Mouse (Mus musculus) CD8-positive naive resting alpha-beta T cell, adult 2 months (primary cell): ENCODE data around the gene Cd3eap.

ENCODE experiments used
- DNase-seq, 2 experiments: peaks; one replicate each; pipeline ENCODE4 v3.0.0; 2022; ENCODE audit warnings: low read depth in 2 of 2, low spot score in 2 of 2

Gene Cd3eap

DNA sequence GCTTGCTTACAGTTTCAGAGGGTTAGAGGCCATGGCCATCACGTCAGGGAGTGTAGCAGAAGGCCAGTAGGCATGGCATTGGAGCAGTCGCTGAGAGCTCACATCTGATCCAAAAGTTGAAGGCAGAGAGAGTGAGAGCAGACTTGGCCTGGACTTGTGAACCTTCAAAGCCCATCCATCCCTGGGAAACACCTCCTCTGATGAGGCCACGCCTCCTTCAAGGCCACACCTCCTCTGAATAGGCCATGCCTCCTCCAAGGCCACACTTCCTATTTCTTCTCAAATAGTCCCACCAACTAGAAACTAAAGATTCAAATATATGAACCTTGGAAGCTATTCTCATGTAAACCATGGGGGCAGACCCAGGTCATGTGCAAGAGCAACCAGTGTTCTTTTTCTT lies 23.7 kb downstream of the Cd3eap start:
- DNase-seq, result no peak

DNA sequence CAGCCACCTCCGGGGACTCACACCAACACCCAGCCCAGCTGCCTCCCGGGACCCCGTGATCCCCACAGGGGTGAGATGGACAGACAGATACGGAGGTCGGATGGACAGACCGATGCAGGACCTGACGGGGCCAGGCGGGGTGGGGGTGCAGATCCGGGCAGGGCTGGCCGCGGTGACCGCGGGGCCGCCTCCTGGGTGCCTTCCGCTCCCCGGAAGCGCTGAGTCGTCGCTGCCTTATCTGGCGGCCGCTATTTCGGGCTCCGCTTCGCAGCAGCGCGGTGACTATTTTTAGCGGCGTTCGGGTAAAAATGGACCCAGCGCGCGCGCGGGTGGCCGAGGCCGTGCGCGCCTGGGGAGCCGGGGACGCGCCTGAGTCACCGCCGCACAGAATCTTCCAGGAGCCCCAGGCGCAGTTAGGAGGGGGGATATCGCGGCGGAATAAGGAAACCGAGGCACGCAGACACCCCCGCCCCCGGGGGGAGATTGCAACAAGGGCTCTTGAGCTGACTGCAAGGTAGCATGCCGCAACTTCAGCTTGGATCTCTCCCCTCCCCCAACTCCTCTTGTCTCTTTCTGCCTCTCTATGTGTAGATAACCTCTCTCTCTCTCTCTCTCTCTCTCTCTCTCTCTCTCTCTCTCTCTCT lies 26.5 kb downstream of the Cd3eap start:
- peak in 1 of 2 experiments; percentile 53 for DNase-seq

DNA sequence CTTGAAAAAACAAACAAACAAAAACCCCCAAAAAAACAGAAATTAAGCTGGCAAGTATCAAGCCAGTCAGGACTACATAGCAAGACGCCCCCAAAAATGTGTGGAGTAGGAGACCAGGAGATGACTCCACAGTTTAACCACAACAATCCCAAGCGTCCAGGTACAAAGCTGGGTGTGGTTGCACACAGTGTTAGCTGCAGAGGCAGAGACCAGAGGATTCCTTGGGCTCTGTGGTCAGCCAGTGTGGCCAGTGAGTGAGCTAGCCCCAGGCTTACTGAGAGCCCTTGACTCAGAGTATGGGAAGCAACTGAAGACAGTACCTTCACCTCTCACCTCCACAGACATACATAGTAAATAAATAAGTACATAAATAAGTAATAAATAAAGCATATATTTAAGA lies 27.4 kb downstream of the Cd3eap start:
- DNase-seq, result no peak

DNA sequence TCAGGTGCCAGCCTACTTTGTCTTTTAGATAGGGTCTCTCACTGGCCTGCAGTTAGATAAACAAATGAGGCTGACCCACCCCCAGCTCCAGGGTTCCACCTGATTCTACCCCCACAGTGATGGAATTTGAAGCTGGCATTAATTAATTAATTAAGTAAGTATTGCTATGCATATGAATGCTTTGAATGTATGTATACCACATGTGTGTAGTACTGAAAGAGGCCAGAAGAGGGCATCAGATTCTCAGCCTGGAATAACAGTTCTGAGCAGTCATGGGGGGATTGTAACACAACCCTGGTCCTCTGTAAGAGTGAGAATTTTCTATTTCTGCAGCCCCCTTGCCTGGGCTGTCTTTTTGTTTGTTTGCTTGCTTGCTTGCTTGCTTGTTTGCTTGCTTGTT lies 30.9 kb downstream of the Cd3eap start:
- DNase-seq, result no peak

- DNase-seq, result no peak
Observed at GRCm38 (mm10) chr7:19327782-19328181, 31.5 kb downstream of the Cd3eap start.

DNA sequence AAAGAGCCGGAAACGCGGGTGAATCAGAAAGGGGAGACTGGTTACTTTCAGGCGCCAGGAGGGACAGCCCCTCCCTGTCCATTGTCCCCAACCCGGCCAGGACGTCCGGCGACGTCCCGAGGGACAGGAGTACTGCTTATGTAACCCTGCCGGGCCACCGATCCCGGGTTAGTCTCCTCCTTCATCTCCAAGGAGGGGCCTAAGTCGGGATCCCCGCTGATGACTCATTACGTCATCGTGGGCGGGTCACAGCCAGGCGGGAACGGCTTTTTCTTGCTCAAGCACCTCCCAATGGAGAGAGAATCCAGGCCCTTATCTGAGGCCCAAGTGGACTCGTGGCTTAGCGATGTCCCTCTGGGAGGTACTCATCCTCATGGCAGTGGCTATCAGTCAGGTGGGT lies 32.2 kb downstream of the Cd3eap start:
- DNase-seq, result no peak

- no peak for DNase-seq
Observed at GRCm38 (mm10) chr7:19326359-19326758, 32.9 kb downstream of the Cd3eap start.

GRCm38 (mm10) chr7:19325262-19326199 lies 33.8 kb downstream of the Cd3eap start:
- DNase-seq, result no peak

- no peak for DNase-seq
Observed at GRCm38 (mm10) chr7:19324221-19324620, 35.1 kb downstream of the Cd3eap start.

GRCm38 (mm10) chr7:19322489-19322888 lies 36.8 kb downstream of the Cd3eap start:
- DNase-seq, result no peak

DNA sequence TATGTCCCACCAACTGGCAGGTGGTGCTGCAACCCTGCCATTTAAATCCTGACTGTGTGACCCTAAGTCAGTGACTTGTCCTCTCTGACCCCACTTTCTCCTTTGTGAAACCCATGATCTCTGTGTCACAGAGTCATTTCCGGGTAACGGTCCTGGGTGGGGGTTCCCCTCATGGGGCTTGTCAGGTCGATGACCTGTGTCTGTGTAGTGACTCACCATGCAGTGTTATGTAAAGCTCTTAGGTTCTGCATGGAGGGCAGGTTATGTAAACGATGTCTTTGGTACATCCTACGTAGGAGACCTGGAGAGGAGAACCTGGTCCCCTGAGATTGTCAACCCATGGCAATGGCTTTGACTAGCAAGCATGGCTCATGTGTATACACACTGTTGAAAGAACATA lies 37.8 kb downstream of the Cd3eap start:
- no peak for DNase-seq

DNA sequence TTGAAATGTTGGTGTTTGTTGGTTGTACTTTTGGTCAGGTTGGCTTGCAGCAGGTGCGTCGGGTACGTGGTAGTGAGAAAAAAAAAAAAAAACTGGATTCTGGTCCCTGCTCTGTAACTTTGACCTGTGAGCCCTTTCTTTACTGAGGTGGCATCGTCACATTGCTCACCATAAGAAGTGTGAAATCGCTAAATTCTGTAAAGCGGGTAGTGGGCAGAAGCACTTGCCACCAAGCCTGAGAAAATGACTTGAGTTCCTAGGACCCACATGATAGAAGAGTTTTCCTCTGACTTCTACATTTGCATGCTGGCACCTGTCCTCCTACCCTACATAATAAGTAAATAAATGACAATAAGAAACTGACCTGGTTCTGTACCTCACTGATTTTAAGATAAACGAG lies 38.6 kb downstream of the Cd3eap start:
- DNase-seq, result no peak

DNA sequence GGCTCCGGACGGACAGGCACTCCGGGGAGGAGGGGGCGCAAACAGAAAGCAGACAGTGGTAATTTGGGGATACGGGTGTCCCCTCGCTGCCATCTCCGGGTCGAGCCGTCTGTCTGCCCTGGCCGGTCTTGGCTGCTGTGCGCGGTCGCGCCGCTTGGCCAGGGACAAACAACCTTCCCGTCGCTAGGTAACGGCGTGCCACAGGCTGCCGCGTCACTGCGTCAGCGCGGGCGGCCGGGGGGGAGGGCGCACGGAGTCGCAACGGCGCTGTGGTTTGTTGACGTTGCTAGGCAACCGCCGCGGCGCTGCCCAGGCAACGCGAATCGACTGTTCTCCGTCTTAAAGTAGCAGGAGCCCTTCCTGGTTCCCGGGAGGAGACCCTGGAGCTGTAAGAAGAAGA lies 39.4 kb downstream of the Cd3eap start:
- DNase-seq, result peak; percentile 88 to 89

GRCm38 (mm10) chr7:19319458-19319857 lies 39.8 kb downstream of the Cd3eap start:
- DNase-seq, result no peak

DNA sequence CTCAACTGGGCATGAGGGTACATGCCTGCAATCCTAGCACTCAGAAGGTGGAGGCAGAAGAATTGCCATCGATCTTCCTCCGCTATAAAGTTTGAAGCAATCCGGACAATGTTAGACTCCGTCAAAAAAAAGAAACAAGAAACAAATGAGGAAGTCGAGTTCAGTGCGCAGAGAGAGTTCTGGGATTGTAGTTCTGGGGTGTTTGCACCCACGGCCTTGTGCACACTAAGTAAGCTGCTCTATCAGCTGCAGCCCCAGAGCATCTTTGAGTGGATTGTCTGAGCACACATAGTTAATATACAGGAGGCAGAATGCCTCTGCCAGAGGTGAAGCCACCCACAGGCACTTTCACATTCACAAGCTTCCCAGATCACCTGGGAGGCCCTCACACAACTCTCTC lies 40.6 kb downstream of the Cd3eap start:
- DNase-seq, result no peak

GRCm38 (mm10) chr7:19318201-19318600 lies 41.1 kb downstream of the Cd3eap start:
- DNase-seq, result no peak

- no peak for DNase-seq
Observed at GRCm38 (mm10) chr7:19316451-19317161, 42.7 kb downstream of the Cd3eap start.

GRCm38 (mm10) chr7:19314033-19314432 lies 45.2 kb downstream of the Cd3eap start:
- DNase-seq, result no peak

DNA sequence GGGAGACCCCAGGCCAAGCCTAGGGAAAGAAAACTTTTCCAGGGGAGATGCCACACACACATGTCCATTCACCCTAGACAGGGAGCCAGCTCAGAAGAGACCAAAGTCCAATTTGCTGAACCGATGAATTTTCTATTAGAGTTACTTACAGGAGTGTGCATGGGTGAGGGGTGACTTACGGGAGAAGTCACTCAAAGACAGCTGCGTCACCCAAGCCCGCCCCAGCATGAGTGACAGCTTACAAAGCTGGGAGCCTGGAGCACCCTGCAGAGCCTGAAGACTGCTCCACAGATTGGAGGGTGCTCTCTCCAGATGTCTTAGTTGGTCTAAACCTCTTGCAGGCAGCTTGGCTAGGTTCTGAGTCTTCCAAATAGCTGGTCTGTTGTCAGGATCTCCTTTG lies 47.3 kb downstream of the Cd3eap start:
- DNase-seq, result no peak

- peak; percentile 93 to 95 for DNase-seq
Observed at GRCm38 (mm10) chr7:19309884-19310641, 49.2 kb downstream of the Cd3eap start, which contains the start of gene Fosb. Gene Fosb, minus strand, starts transcription at chr7:19310051.

DNA sequence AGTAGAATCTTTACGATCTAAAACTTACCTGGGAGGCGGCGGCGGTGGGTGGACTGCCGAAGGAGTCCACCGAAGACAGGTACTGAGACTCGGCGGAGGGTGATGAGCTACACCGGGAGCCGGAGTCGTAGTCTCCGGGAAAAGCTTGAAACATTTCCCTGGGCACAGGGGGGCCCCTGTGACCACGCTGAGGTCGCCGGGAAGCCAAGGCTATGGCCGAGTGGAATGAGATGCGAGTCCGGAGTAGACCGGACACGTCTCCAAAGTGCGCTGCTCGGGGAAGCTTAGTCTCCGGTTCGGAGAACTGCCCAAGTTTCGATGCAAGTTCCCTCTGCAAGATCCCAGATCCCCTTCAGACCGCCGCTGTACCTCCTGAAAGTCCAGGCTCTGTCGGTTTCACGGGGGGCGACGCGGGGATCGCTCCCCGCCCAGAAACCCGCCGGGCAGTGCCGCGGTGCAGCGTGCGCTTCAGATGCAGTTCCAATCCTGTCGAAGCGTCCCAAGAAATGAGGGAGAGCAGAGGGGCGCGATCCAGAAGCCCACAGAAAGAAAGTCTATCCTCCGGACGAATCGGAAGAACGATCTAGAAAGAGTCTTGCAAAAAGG lies 49.9 kb downstream of the Cd3eap start:
- no peak for DNase-seq
